Mouse (Mus musculus) neural tube, embryonic 12.5 days (tissue): ENCODE measurements around the gene Dnaja4. TPM values are rescaled to one million over a fixed set of nuclear protein-coding genes. Genes with fewer than 3 reads are reported as not detected.

Experiments
- ATAC-seq: fragments of 200-750 bp; cut with Nextera tagmentation; 2 replicates; pipeline ENCODE4 v1.8.0; 2017; ENCODE audit warnings: low read depth, mild to moderate bottlenecking, moderate TSS enrichment, moderate library complexity; ENCODE audit not compliant: low FRiP score
- H3K27ac ChIP-seq: fragments of 300-500 bp; sonication (generic); 2 replicates; pipeline ENCODE4 v1.5.1; 2016
- H3K27me3 ChIP-seq: fragments of 300-500 bp; sonication (generic); replicated peaks from 2 replicates; pipeline ENCODE4 v1.6.1; 2016; ENCODE audit warnings: mild to moderate bottlenecking
- H3K36me3 ChIP-seq: fragments of 300-500 bp; sonication (generic); 2 replicates; pipeline ENCODE4 v1.6.1; 2016; ENCODE audit warnings: mild to moderate bottlenecking
- H3K4me1 ChIP-seq: fragments of 300-500 bp; sonication (generic); 2 replicates; pipeline ENCODE4 v1.6.1; 2016
- H3K4me2 ChIP-seq: fragments of 300-500 bp; sonication (generic); replicated peaks from 2 replicates; pipeline ENCODE4 v1.6.1; 2016; ENCODE audit warnings: mild to moderate bottlenecking
- H3K4me3 ChIP-seq: fragments of 300-500 bp; sonication (generic); 2 replicates; pipeline ENCODE4 v1.5.1; 2016
- H3K9ac ChIP-seq: fragments of 300-500 bp; sonication (generic); 2 replicates; pipeline ENCODE4 v1.6.1; 2016; ENCODE audit warnings: mild to moderate bottlenecking
- H3K9me3 ChIP-seq: fragments of 300-500 bp; sonication (generic); 2 replicates; pipeline ENCODE4 v1.6.1; 2016; ENCODE audit warnings: mild to moderate bottlenecking
- WGBS: fragments of 180-500 bp; shearing (Covaris S2); methylation state at CpG from one replicate; pipeline ENCODE4 v1.1.7; 2016; 5-methylcytosine and 5-hydroxymethylcytosine counted together
- polyA plus RNA-seq: library from polyadenylated mRNA; unstranded; fragments of >200 nt; fragmentation: Nextera tagmentation; extraction: Ambion mirVana; gene quantifications from 2 replicates; pipeline ENCODE4 v1.2.1, GENCODE M21; 2016

The Dnaja4 gene
- polyA plus RNA-seq, result 4.3 and 4.6 TPM in 2 replicates

DNA sequence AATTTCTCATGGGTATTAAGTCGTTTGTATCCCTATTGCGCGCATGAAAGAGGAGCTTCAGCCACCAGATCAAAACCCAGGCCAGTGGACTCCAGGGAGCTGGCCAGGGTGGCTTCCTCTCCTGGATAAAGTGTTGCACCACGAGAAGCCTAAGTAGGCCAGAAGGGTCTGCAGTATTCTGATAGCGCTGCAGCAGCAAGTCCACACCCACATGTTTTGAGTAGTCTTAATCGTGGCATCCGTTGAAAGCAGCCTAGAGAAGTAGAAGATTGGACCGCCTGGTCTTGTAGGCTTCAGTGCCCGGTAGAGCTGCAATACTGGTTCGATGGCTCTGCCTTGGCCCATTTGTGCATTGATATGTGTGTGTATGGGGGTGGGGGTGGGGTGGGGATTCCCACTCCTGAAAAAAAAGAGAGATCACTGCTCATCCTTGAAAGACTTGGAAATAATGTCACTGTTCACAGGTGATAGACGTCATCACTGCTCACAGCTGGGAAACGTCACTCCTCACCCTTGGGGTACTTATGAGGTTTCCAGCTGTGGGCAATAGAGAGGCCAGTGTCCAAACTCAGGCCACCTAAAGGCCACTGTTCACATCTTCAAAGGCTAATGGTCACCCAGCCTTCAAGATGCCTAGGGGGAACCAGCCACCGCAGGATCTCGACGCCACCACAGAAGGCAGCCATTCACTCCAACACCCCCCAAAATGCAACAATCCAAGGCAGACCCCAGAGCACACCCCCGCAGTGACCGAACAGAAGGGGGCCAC, at the start of gene Dnaja4:
Gene Dnaja4, plus strand, starts transcription at position 556 of the 769 bp plus-strand sequence.
- peak; percentile 49 for ATAC-seq
- Histone ChIP-seq H3K4me3 (peak within 1 kb of the TSS; percentile 65), H3K9me3 (no peaks in the 10 kb centered on the region), H3K4me1 (0 out of 2 replicates have a peak, but pooled peaks cover 16% of the 10 kb centered on the region), H3K27me3 (peaks cover 33% of the 10 kb centered on the region), H3K9ac (peak within 1 kb of the TSS; percentile 62), H3K36me3 (no peaks in the 10 kb centered on the region), H3K27ac (no peak within 1 kb of the TSS), H3K4me2 (peak within 1 kb of the TSS; percentile 94)
- 67% methylated on average over 17 of the region's 17 CpGs for WGBS

DNA sequence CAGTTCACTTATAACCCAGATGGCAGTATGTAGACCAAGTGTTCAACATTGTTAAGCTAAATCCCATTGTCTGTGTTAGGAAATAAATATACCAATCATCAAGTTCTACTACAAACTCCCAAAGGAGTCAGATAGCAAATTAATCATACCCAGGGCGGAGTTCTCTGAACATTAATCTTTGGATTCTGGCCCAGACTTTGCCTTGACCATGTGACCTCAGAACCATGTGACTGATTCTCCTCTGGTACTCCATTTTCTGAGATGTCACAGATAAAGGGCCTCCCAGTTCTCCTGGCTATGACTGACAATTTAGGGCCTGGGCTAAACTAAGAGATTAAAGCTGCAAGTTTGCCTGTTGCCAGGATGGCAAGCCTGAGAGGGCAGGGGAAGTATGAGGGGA, 49.3 kb upstream of the Dnaja4 start:
- Histone ChIP-seq H3K9me3 (no peaks in the 10 kb centered on the region), H3K4me1 (no peaks in the 10 kb centered on the region)

DNA sequence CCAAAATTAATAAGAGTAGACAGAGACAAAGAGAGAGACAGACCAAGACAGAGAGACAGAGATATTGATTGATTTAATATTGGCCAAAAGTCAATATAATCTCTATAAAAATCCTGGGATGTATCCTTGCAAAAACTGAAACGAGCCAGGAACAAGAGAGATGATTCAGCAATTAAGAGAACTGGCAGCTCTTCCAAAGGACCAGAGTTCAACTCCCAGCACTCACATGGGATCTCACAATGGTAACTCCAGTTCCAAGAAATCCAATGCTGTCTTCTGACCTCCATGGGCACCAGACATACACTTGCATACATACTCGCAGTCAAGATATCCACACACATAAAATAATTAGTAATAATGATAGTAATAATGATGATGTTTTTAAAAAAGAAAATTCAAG, 45.9 kb upstream of the Dnaja4 start:
- Histone ChIP-seq H3K9me3 (no peaks in the 10 kb centered on the region), H3K27me3 (no peaks in the 10 kb centered on the region), H3K36me3 (no peaks in the 10 kb centered on the region), H3K4me1 (no peaks in the 10 kb centered on the region), H3K4me3 (no peak overlapping the region), H3K4me2 (no peak overlapping the region), H3K9ac (no peak overlapping the region), H3K27ac (no peak overlapping the region)
- WGBS, result 85% methylated on average over 2 of the region's 2 CpGs
- ATAC-seq, result no peak

More for the DNA sequence above, 49.3 kb upstream of the Dnaja4 start:
- Histone ChIP-seq H3K4me3 (no peak overlapping the region), H3K27me3 (no peaks in the 10 kb centered on the region), H3K4me2 (no peak overlapping the region), H3K36me3 (no peaks in the 10 kb centered on the region), H3K9ac (no peak overlapping the region), H3K27ac (no peak overlapping the region)
- WGBS, result 86% methylated on average over 1 of the region's 1 CpGs
- ATAC-seq, result no peak

DNA sequence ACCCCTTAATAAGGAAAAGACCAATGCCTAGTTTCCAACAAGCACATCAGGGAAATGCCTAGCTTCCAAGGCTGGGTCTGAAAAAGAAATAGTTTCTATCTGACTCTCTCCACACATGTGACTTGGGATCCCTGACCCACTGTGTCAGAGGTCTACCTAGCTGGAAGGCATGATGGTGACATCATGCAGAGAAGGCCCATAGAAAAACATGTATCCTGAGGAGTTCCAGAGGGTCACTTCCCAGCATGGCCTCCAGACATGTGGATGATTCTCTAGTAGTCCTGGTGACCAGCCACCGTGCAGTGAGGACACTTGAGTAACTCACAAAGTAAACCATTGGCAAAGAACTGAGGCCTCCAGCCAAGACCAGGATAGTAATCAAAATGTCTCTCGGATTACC, 42.8 kb upstream of the Dnaja4 start:
- no peak overlapping the region for H3K27ac ChIP-seq
- no peak overlapping the region for H3K4me3 ChIP-seq
- no peaks in the 10 kb centered on the region for H3K36me3 ChIP-seq
- no peaks in the 10 kb centered on the region for H3K27me3 ChIP-seq
- 71% methylated on average over 2 of the region's 2 CpGs for WGBS
- no peak overlapping the region for H3K4me2 ChIP-seq
- no peak overlapping the region for H3K9ac ChIP-seq
- H3K9me3 ChIP-seq, result no peaks in the 10 kb centered on the region
- ATAC-seq, result no peak
- H3K4me1 ChIP-seq, result no peaks in the 10 kb centered on the region

DNA sequence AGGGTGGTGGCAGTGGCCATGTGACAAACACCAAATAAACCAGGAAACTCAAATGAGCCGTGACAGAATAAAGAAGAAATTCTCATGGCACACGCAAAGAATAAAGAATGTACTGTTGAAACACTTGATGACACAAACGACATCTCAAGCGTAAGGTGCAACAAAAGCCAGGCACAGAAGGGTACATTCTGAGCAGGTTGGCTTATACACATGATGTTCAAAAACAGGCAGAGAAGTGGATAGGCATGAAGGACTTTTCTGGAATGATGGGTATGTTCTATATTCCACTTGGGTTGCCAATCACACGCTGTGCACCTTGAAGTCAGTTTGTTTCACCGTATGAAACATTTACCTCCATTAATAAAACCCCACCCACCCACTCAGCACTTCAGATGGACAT, 42.3 kb upstream of the Dnaja4 start:
- Histone ChIP-seq H3K4me1 (peaks cover 3% of the 10 kb centered on the region; the same call in 1 of the 2 replicates), H3K9me3 (no peaks in the 10 kb centered on the region), H3K27me3 (no peaks in the 10 kb centered on the region), H3K9ac (no peak overlapping the region), H3K27ac (no peak overlapping the region), H3K36me3 (no peaks in the 10 kb centered on the region), H3K4me3 (no peak overlapping the region), H3K4me2 (no peak overlapping the region)
- ATAC-seq, result no peak
- 84% methylated on average over 6 of the region's 6 CpGs for WGBS

DNA sequence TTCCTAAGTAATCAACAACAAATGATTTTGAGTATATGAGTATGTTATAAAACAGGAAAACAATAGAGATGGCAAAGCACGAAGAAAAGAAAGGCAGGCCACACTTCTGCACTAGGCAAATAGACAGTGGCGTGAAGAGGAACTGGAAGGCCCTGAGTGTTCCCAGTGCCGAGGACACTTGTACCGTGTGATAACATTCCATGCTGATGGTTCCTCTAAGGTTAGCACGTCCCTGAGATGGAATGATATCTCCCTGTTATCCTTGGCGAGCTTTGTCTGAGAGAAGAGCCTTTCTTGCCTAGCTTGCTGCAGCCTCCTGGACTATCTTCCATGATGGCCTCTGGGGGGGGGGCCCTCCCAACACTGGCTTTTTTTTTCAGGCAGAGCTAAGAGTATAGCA, 39.9 kb upstream of the Dnaja4 start:
- no peak overlapping the region for H3K9ac ChIP-seq
- no peaks in the 10 kb centered on the region for H3K9me3 ChIP-seq
- H3K27me3 ChIP-seq, result no peaks in the 10 kb centered on the region
- H3K4me2 ChIP-seq, result no peak overlapping the region
- 89% methylated on average over 6 of the region's 6 CpGs for WGBS
- peaks cover 10% of the 10 kb centered on the region for H3K4me1 ChIP-seq
- H3K27ac ChIP-seq, result no peak overlapping the region
- H3K4me3 ChIP-seq, result no peak overlapping the region
- no peaks in the 10 kb centered on the region for H3K36me3 ChIP-seq
- no peak for ATAC-seq

DNA sequence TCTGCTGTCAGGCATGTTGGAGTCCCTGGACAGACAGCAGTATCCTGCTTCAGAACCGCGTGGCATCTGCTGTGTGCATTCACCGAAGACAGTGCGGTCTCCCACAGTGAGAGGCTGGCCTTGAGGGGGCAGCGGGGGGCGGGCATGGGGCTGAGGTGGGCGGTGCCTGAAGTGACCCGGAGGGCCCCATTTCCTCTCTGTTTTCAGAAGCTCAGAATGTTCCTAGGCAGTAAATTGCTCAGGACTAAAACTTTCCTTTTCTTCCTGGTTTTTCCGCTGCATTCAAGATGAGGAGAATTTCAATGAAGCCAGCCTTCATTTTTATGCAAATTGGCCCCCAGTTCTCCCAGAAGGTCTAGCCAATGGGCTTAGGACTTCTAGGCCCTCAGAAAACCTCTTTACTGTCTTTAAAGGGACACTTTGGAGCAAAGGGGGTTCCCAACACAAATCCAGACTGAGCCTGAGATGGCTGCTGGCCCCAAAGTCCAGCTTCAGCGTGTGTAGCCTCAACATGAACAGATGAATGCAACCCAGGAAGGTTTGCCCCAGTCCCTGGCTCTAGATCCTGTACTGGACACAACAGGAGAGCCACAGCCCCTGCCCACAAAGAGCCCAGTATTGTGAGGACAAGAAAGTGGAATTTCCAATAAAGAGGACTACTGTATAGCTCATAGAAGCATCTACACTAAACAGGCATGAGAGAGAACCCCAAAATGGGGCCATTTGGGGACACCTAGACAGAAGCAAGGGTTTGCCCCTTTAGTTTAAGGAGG, 36.9 kb upstream of the Dnaja4 start, which contains the start of gene Acsbg1:
Gene Acsbg1, minus strand, starts transcription at position 266 of the 773 bp plus-strand sequence.
- Histone ChIP-seq H3K27ac (no peak within 1 kb of the TSS), H3K4me1 (peaks cover 10% of the 10 kb centered on the region), H3K4me3 (no peak within 1 kb of the TSS; the same call in 1 of the 2 replicates), H3K36me3 (no peaks in the 10 kb centered on the region), H3K9me3 (no peaks in the 10 kb centered on the region; the same call in 1 of the 2 replicates), H3K9ac (no peak within 1 kb of the TSS), H3K4me2 (peak within 1 kb of the TSS; percentile 46), H3K27me3 (no peaks in the 10 kb centered on the region)
- 4% methylated on average over 10 of the region's 10 CpGs for WGBS
- peak; percentile 79 for ATAC-seq

DNA sequence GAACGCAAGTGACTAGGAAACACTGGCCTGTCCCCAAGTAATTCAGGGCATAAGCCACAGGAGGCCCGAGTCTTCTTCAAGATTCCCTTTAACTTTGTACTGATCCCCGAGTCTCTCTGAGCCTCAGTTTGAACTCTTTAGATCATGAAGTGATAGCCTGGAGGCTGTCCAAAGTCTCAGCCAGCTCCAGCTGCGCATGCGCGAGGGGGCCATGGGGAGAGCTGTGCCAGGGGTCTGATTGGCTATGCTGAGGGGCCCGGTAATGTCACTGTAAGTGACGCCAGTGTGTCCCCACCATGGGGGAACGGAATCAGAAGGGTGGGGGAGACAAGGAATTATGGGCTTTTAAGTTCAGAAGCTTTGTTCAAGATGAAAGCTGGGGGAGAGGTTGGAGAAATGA, 34.3 kb upstream of the Dnaja4 start:
- 87% methylated on average over 9 of the region's 9 CpGs for WGBS
- Histone ChIP-seq H3K4me1 (peaks cover 10% of the 10 kb centered on the region), H3K27ac (no peak overlapping the region), H3K36me3 (no peaks in the 10 kb centered on the region), H3K4me3 (no peak overlapping the region), H3K9me3 (no peaks in the 10 kb centered on the region; the same call in 1 of the 2 replicates), H3K4me2 (no peak overlapping the region), H3K27me3 (no peaks in the 10 kb centered on the region), H3K9ac (no peak overlapping the region)
- no peak for ATAC-seq

DNA sequence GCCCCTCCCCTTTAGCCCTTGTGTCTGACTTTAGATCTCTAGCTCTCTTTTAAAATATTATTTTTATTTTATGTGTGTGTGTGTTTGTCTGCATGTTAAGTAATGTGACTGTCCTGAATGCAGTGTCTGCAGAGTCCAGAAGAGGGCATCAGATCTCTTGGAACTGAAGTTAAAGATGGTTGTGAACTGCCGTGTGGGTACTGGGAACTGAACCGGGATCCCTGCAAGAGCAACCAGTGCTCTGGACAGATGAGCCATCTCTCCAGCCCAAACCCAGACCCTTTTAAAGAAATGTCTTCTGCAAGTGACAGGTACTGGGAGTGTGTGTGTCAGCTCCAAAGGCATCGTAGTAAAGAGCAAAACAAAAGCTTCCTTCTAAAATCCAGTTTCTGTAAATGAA, 32.6 kb upstream of the Dnaja4 start:
- no peak overlapping the region for H3K27ac ChIP-seq
- WGBS, result 94% methylated on average over 3 of the region's 3 CpGs
- H3K27me3 ChIP-seq, result no peaks in the 10 kb centered on the region
- H3K4me1 ChIP-seq, result peaks cover 10% of the 10 kb centered on the region
- H3K36me3 ChIP-seq, result no peaks in the 10 kb centered on the region
- H3K9ac ChIP-seq, result no peak overlapping the region
- H3K4me2 ChIP-seq, result no peak overlapping the region
- H3K9me3 ChIP-seq, result no peaks in the 10 kb centered on the region; the same call in 1 of the 2 replicates
- no peak overlapping the region for H3K4me3 ChIP-seq
- ATAC-seq, result no peak

DNA sequence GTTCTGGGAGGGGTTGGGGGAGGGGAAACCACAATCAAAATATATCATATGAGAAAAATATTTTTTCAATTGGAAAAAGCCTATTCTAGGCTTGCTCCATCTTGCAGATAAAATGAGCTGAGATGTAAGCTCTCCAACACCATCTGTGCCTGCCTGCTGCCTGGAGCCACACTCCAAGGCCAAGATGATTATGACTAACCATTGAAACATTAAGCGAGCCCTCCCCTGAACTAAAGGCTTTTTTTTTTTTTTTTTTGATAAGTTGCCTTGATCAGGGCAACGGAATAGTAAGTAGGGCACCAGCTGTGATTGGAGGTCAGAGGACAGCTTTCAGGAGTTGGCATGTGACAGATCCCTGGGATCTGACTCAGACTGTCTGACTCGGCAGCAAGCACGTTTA, 30.2 kb upstream of the Dnaja4 start:
- no peak overlapping the region for H3K9ac ChIP-seq
- H3K36me3 ChIP-seq, result no peaks in the 10 kb centered on the region
- no peak for ATAC-seq
- no peaks in the 10 kb centered on the region for H3K4me1 ChIP-seq
- H3K27ac ChIP-seq, result no peak overlapping the region
- no peaks in the 10 kb centered on the region; the same call in 1 of the 2 replicates for H3K9me3 ChIP-seq
- H3K4me2 ChIP-seq, result no peak overlapping the region
- WGBS, result 69% methylated on average over 4 of the region's 4 CpGs
- no peak overlapping the region for H3K4me3 ChIP-seq
- no peaks in the 10 kb centered on the region for H3K27me3 ChIP-seq

DNA sequence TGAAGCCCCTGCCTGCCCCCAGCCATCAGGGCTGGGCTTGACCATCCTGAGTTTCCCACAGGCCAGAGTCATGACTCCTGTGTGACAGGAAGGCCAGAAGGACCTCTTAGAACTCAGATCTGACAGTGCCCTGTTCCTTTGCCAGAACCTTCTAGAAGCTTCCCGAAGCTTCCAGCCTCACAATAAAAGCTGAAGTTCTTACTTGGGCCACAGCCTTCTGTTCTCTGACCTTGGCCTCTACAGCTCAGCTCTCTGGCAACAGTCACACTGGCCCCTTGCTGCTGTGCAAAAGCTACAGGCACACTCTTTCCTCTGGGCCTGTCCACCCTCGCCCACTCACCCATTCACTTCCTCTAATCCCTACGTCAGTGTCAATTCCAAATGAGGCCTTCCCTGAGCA, 26.7 kb upstream of the Dnaja4 start:
- Histone ChIP-seq H3K9ac (no peak overlapping the region), H3K4me2 (no peak overlapping the region), H3K27ac (no peak overlapping the region), H3K4me1 (no peaks in the 10 kb centered on the region), H3K4me3 (no peak overlapping the region), H3K27me3 (no peaks in the 10 kb centered on the region), H3K9me3 (no peaks in the 10 kb centered on the region), H3K36me3 (no peaks in the 10 kb centered on the region)
- ATAC-seq, result no peak
- WGBS, result 86% methylated on average over 3 of the region's 3 CpGs

DNA sequence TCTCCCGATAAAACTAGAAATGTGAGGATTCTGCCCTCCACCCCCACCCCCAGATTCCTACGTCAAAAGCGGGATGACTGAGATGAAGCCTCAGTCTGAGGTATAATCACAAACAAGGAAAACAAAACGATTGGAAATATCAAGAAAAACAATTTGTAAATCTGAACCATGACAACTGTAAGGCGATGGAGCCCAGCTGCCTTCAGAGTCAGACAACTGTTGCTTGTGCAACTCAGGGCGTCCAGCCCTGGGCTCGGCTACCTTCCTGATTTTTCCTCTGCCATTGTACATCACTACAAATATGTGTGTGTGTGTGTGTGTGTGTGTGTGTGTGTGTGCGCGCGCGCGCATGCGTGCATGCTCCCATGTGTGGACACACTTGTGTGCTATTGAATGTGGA, 24.8 kb upstream of the Dnaja4 start:
- no peak overlapping the region for H3K9ac ChIP-seq
- no peaks in the 10 kb centered on the region for H3K27me3 ChIP-seq
- WGBS, result 92% methylated on average over 13 of the region's 13 CpGs
- H3K4me3 ChIP-seq, result no peak overlapping the region
- no peaks in the 10 kb centered on the region for H3K36me3 ChIP-seq
- no peak for ATAC-seq
- no peak overlapping the region for H3K4me2 ChIP-seq
- H3K4me1 ChIP-seq, result no peaks in the 10 kb centered on the region
- no peak overlapping the region for H3K27ac ChIP-seq
- H3K9me3 ChIP-seq, result no peaks in the 10 kb centered on the region
